Mouse (Mus musculus) thymus, postnatal 4 days (tissue): ENCODE measurements around the gene Vmn2r52.
"Not testable (repeated sequence)": the region's sequence is repeated elsewhere in the genome, so short reads cannot be mapped to it uniquely, and the experiment has no call there.

Source experiments
- DNase-seq: peaks from one replicate; pipeline ENCODE4 v3.0.0; 2021

The Vmn2r52 gene

GRCm38 (mm10) chr7:10176473-10176872 is at the start of gene Vmn2r52:
Gene Vmn2r52, minus strand, starts transcription at chr7:10176573.
- no peak for DNase-seq

GRCm38 (mm10) chr7:10105641-10106040 is 70.7 kb downstream of the Vmn2r52 start, which contains the start of gene Vmn2r51:
Gene Vmn2r51, minus strand, starts transcription at chr7:10105741.
- not testable (repeated sequence) for DNase-seq
